Mouse (Mus musculus) midbrain, embryonic 16.5 days (tissue): ENCODE data around the gene Naaladl2. TPM values are rescaled to one million over a fixed set of nuclear protein-coding genes. Genes with fewer than 3 reads are reported as not detected.

Source experiments
- ATAC-seq: fragments of 200-750 bp; cut with Nextera tagmentation; 2 replicates; pipeline ENCODE4 v1.8.0; 2017; ENCODE audit warnings: moderate TSS enrichment
- H3K27ac ChIP-seq: fragments of 300-500 bp; sonication (generic); 2 replicates; pipeline ENCODE4 v1.5.1; 2014; ENCODE audit warnings: mild to moderate bottlenecking, low read length, mixed read lengths
- H3K27me3 ChIP-seq: fragments of 300-500 bp; sonication (generic); 2 replicates; pipeline ENCODE4 v1.6.1; 2014; ENCODE audit warnings: low read depth, low read length, mixed read lengths; ENCODE audit not compliant: control insufficient read depth, insufficient read depth
- H3K36me3 ChIP-seq: fragments of 300-500 bp; sonication (generic); 2 replicates; pipeline ENCODE4 v1.6.1; 2014; ENCODE audit warnings: mild to moderate bottlenecking, low read length, moderate library complexity, mixed read lengths; ENCODE audit not compliant: control insufficient read depth, insufficient read depth
- H3K4me1 ChIP-seq: fragments of 300-500 bp; sonication (generic); 2 replicates; pipeline ENCODE4 v1.6.1; 2014; ENCODE audit warnings: mild to moderate bottlenecking, low read length, mixed read lengths; ENCODE audit not compliant: control insufficient read depth, insufficient read depth
- H3K4me2 ChIP-seq: fragments of 300-500 bp; sonication (generic); 2 replicates; pipeline ENCODE4 v1.6.1; 2014; ENCODE audit warnings: mild to moderate bottlenecking, low read length, mixed read lengths
- H3K4me3 ChIP-seq: fragments of 300-500 bp; sonication (generic); 2 replicates; pipeline ENCODE4 v1.5.1; 2014; ENCODE audit warnings: low read depth, mild to moderate bottlenecking, low read length, moderate library complexity, mixed read lengths
- H3K9ac ChIP-seq: fragments of 300-500 bp; sonication (generic); 2 replicates; pipeline ENCODE4 v1.6.1; 2014; ENCODE audit warnings: low read depth, low read length, mixed read lengths
- H3K9me3 ChIP-seq: fragments of 300-500 bp; sonication (generic); replicated peaks from 2 replicates; pipeline ENCODE4 v1.6.1; 2014; ENCODE audit warnings: mild to moderate bottlenecking, low read length, mixed read lengths; ENCODE audit not compliant: control insufficient read depth, poor library complexity, severe bottlenecking
- WGBS: fragments of 180-500 bp; shearing (Covaris S2); extraction: QIAGEN DNeasy Blood & Tissue Kit; methylation state at CpG from one replicate; pipeline ENCODE4 v1.1.7; 2014; 5-methylcytosine and 5-hydroxymethylcytosine counted together
- polyA plus RNA-seq: library from polyadenylated mRNA; unstranded; fragments of >200 nt; fragmentation: Nextera tagmentation; extraction: Ambion mirVana; gene quantifications from 2 replicates; pipeline ENCODE4 v1.2.1, GENCODE M21; 2015

The Naaladl2 gene
- polyA plus RNA-seq, 1 experiment from 2014 or later, result 0.64 TPM

DNA sequence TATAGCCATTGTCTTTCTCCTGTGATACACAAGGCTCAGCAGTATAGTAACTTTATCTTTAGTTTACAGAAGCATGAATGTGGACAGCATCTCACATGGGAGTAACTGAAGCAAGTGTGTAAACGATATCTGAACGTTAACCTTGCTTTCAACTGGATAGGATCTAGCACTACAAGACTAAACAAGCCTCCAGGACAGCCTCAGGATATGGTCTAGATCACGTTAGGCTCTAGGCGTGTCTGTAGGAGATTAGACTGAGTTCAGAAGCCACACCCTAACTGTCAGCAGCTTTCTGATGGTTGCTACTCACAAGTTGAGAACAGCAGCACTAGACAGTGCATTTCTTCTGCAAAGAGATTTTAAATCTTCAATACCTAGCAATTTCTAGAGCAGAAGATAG is 1216.0 kb downstream of the Naaladl2 start:
- Histone ChIP-seq H3K4me3 (no peak overlapping the region), H3K9me3 (no peaks in the 10 kb centered on the region), H3K4me1 (no peaks in the 10 kb centered on the region), H3K27ac (no peak overlapping the region), H3K27me3 (no peaks in the 10 kb centered on the region), H3K9ac (no peak overlapping the region), H3K4me2 (no peak overlapping the region), H3K36me3 (no peaks in the 10 kb centered on the region)
- 89% methylated on average over 4 of the region's 4 CpGs for WGBS
- no peak for ATAC-seq

DNA sequence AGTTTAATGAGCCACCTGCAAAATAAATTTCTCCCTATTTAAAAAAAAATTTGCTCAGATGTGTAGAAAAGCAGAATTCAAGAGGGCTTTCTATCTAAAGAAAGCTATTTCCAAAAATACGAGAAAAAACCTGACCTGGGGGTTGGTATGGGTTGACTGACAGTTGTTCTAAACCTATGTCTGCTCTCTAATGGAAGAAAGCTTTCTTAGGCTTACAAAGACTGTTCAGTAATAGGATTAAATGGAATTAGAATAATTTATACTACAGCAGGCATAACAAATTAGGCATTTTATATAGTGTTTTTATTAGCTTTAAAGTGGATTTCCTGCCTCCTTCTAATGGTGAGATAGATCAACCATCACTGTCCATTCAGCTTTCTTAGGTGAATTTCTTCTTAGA is 1236.4 kb downstream of the Naaladl2 start:
- 26% methylated on average over 1 of the region's 1 CpGs for WGBS
- no peak for ATAC-seq
- no peak overlapping the region for H3K27ac ChIP-seq

DNA sequence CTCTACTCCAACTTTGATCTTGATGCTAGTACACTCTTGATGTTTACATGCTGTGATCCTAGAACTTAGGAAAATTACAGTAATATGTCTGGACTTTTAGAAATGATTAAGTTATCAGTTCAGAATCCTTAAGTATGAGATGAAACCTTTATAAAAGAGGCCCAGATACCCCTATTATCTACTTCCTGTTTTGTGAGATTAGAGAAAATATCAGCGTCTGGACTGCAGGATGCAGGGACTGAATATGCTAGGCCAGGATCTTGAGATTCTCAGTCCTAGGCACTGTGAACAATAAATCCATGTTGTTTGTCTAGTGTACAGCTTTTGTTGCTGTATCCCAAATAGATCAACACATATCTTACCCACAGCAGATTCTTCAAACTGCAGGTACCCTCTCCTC is 1278.4 kb downstream of the Naaladl2 start:
- no peak overlapping the region for H3K4me2 ChIP-seq
- no peak for ATAC-seq
- H3K27ac ChIP-seq, result no peak overlapping the region
- H3K36me3 ChIP-seq, result no peaks in the 10 kb centered on the region
- H3K9ac ChIP-seq, result no peak overlapping the region
- H3K27me3 ChIP-seq, result no peaks in the 10 kb centered on the region
- H3K4me1 ChIP-seq, result no peaks in the 10 kb centered on the region
- H3K4me3 ChIP-seq, result no peak overlapping the region
- 0 out of 2 replicates have a peak, but pooled peaks cover 2% of the 10 kb centered on the region for H3K9me3 ChIP-seq
- WGBS, result 92% methylated on average over 1 of the region's 1 CpGs

More for the DNA sequence above, 1236.4 kb downstream of the Naaladl2 start:
- no peaks in the 10 kb centered on the region for H3K36me3 ChIP-seq
- H3K27me3 ChIP-seq, result no peaks in the 10 kb centered on the region
- no peaks in the 10 kb centered on the region for H3K9me3 ChIP-seq
- no peak overlapping the region for H3K9ac ChIP-seq
- no peak overlapping the region for H3K4me3 ChIP-seq
- H3K4me2 ChIP-seq, result no peak overlapping the region
- H3K4me1 ChIP-seq, result no peaks in the 10 kb centered on the region

DNA sequence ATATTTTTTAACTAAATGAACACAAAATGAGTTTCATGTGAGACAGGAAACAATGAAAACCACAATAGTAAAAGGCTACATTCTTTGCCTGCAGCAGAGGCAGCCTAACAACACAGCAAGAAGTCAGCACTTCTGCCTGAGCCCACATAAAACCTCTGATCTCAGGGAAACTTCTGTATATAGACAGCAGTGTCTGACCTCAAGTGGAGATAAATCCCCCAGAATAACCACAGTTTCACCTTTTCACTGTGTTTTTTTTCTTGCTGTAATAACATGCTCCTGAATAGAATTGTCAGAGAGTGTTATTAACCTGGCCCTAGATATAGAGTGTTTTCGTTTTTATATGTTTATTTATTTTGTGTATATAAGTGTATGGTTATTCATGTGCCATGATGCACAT is 1286.8 kb downstream of the Naaladl2 start:
- Histone ChIP-seq H3K4me1 (no peaks in the 10 kb centered on the region), H3K27ac (no peak overlapping the region), H3K36me3 (no peaks in the 10 kb centered on the region), H3K4me2 (no peak overlapping the region), H3K9ac (no peak overlapping the region), H3K9me3 (no peaks in the 10 kb centered on the region), H3K27me3 (no peaks in the 10 kb centered on the region), H3K4me3 (no peak overlapping the region)
- WGBS, result 63% methylated on average over 1 of the region's 1 CpGs
- no peak for ATAC-seq

DNA sequence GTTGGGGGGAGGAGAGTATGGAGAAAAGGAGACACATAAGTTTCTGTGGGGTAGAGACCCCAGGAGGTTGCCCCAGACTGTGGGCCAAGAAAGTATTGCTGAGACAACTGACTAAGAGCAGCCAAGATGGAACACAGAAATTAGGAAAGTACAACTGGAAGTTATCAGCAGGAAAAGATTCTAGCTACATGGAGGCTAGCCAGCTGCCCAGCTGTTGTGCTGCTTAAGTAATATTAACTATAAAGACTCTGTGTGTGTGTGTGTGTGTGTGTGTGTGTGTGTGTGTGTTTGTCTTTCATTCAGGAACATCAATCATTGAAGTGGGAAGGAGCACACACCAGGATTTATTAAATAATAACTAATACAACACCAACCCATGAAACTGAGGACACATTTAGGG is 1326.5 kb downstream of the Naaladl2 start:
- H3K36me3 ChIP-seq, result no peaks in the 10 kb centered on the region
- H3K4me1 ChIP-seq, result no peaks in the 10 kb centered on the region
- no peaks in the 10 kb centered on the region for H3K27me3 ChIP-seq
- no peak overlapping the region for H3K4me2 ChIP-seq
- H3K9me3 ChIP-seq, result no peaks in the 10 kb centered on the region
- H3K27ac ChIP-seq, result no peak overlapping the region
- no peak overlapping the region for H3K9ac ChIP-seq
- H3K4me3 ChIP-seq, result no peak overlapping the region
- ATAC-seq, result no peak

DNA sequence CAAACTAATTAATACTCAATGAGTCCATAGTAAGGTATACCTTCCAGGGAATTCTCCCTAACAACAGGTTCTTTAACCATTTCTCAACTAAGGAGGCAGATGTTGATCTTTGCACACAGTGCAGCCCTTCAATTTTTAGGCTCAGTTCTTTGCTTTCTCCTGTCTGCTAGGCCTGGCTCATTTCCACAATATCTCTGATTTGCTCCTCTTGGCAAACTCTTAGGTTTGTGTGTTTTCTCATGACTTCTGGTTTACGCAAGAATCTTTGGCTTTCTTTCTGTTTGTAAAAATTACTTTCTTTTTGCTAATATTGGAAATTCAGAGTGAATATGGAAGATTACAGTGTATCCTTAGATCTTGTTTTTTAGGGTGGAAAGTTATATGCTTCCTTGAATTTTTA is 1385.3 kb downstream of the Naaladl2 start:
- Histone ChIP-seq H3K27me3 (no peaks in the 10 kb centered on the region), H3K4me2 (no peak overlapping the region), H3K36me3 (no peaks in the 10 kb centered on the region), H3K4me1 (no peaks in the 10 kb centered on the region), H3K27ac (no peak overlapping the region), H3K9me3 (no peaks in the 10 kb centered on the region), H3K4me3 (no peak overlapping the region), H3K9ac (no peak overlapping the region)
- 100% methylated on average over 1 of the region's 1 CpGs for WGBS
- ATAC-seq, result no peak
